Mouse (Mus musculus) hindbrain, embryonic 13.5 days (tissue): ENCODE measurements at regions not wholly inside any gene's neighbourhood (a gene's known extent, or its start where the extent isn't known, plus 50 kb on each side); places are given as distances from the start of the nearest gene placed in this dataset.

ENCODE experiments used
- ATAC-seq: fragments of 200-750 bp; cut with Nextera tagmentation; 2 replicates; pipeline ENCODE4 v1.8.0; 2017; ENCODE audit warnings: moderate TSS enrichment; ENCODE audit not compliant: low FRiP score
- H3K27ac ChIP-seq: fragments of 300-500 bp; sonication (generic); 2 replicates; pipeline ENCODE4 v1.5.1; 2015; ENCODE audit warnings: inconsistent platforms, mild to moderate bottlenecking, moderate library complexity
- H3K27me3 ChIP-seq: fragments of 300-500 bp; sonication (generic); 2 replicates; pipeline ENCODE4 v1.6.1; 2015; ENCODE audit warnings: mild to moderate bottlenecking, inconsistent platforms
- H3K36me3 ChIP-seq: fragments of 300-500 bp; sonication (generic); 2 replicates; pipeline ENCODE4 v1.6.1; 2015; ENCODE audit warnings: mild to moderate bottlenecking, inconsistent platforms
- H3K4me1 ChIP-seq: fragments of 300-500 bp; sonication (generic); replicated peaks from 2 replicates; pipeline ENCODE4 v1.6.1; 2015; ENCODE audit warnings: inconsistent platforms
- H3K4me2 ChIP-seq: fragments of 300-500 bp; sonication (generic); 2 replicates; pipeline ENCODE4 v1.6.1; 2015; ENCODE audit warnings: inconsistent platforms, mild to moderate bottlenecking, moderate library complexity
- H3K4me3 ChIP-seq: fragments of 300-500 bp; sonication (generic); 2 replicates; pipeline ENCODE4 v1.5.1; 2015; ENCODE audit warnings: mild to moderate bottlenecking, inconsistent platforms
- H3K9ac ChIP-seq: fragments of 300-500 bp; sonication (generic); 2 replicates; pipeline ENCODE4 v1.6.1; 2015; ENCODE audit warnings: mild to moderate bottlenecking, inconsistent platforms
- H3K9me3 ChIP-seq: fragments of 300-500 bp; sonication (generic); 2 replicates; pipeline ENCODE4 v1.6.1; 2016; ENCODE audit warnings: inconsistent platforms
- WGBS: fragments of 180-500 bp; shearing (Covaris S2); methylation state at CpG from one replicate; pipeline ENCODE4 v1.1.7; 2015; 5-methylcytosine and 5-hydroxymethylcytosine counted together

DNA sequence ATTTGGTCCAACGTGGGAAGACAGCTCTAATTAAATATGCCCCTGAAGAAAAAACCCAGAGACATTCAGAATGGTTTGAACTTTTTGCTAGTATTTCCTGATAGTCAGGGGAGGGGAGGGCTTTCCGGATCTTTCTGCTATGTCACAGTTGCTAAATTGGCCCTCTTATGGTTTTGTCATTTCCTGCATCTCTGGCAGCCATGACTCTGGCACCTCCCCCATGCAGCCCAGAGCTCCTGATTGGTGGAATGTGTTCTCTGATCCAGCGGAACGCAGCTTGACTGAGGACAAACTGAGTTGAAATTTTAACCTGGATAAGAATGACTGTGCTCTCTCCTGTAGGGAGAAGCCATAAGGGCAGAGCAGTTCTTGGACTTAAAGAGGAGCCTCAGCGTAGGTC is 150.4 kb upstream of the Emcn start:
- H3K4me1 ChIP-seq: no peaks in the 10 kb centered on the region
- 83% methylated on average over 5 of the region's 5 CpGs for WGBS

DNA sequence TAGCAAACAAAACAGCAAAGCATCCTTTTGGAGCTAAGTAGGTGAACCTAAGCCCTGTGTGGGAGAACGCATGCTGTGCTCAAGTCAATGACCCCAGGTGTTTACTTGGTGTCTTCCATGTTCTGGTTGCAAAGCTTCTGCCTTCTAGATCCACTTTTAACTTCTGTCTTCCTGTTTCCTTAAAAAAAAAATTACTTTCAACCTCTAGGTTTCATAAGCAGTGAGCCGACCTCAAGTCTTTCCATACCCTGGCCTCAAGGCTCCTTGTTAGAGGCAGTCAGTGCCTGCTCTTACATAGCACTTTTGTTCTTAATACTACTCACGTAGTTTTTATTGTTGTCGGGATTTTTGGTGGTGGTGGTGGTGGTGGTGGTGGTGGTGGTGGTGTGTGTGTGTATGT is 149.9 kb upstream of the Emcn start:
- Histone ChIP-seq H3K4me2 (no peak overlapping the region), H3K9ac (no peak overlapping the region), H3K9me3 (no peaks in the 10 kb centered on the region), H3K36me3 (no peaks in the 10 kb centered on the region), H3K4me1 (no peaks in the 10 kb centered on the region), H3K27me3 (no peaks in the 10 kb centered on the region), H3K27ac (no peak overlapping the region), H3K4me3 (no peak overlapping the region)
- no peak for ATAC-seq
- WGBS: 87% methylated on average over 4 of the region's 4 CpGs

More for the DNA sequence above, 150.4 kb upstream of the Emcn start:
- Histone ChIP-seq H3K9ac (no peak overlapping the region), H3K9me3 (no peaks in the 10 kb centered on the region), H3K27ac (no peak overlapping the region), H3K4me2 (no peak overlapping the region), H3K27me3 (no peaks in the 10 kb centered on the region), H3K4me3 (no peak overlapping the region), H3K36me3 (no peaks in the 10 kb centered on the region)
- no peak for ATAC-seq

DNA sequence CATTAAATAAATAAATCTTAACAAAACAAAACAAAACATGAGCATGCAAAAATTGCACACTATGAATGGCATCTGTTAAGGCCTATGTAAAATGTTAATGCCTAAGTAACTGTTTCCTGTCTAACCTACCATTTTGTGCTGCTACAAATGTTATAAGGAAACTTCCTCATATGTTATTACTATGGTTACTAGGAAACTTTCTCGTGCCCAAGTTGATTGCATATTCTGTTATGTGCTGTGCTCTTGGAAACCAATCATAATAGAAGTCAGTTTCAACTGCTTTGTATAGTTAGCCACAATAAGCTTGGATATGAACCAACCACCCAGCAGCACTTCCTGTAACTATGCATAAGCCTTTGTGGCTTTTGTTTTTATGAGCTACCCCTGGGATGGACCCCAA is 147.0 kb upstream of the Emcn start:
- WGBS: 82% methylated on average over 1 of the region's 1 CpGs
- Histone ChIP-seq H3K27me3 (no peaks in the 10 kb centered on the region), H3K9ac (no peak overlapping the region), H3K27ac (no peak overlapping the region), H3K36me3 (no peaks in the 10 kb centered on the region), H3K4me1 (no peaks in the 10 kb centered on the region), H3K4me2 (no peak overlapping the region), H3K4me3 (no peak overlapping the region), H3K9me3 (no peaks in the 10 kb centered on the region)
- ATAC-seq: no peak

DNA sequence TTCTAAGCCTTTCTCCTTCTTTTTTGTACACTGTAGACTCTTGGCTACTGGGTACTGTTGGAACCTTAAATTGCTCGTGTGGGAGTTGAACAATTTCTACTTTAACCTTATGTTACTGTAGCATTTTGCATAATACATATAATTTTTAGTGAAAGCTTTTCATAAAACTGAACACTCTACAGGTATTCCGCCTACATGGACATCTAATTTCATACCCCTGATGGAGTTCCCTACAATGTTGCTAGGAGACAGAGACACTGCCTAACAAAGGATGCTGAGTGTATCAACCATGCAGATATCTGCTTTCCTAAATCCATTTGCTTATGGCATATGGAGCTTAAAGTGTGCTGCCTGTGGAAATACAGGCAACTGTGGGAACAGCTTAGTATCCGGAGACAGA is 129.2 kb upstream of the Emcn start:
- H3K4me2 ChIP-seq: no peak overlapping the region
- no peaks in the 10 kb centered on the region for H3K36me3 ChIP-seq
- 71% methylated on average over 3 of the region's 3 CpGs for WGBS
- ATAC-seq: no peak
- no peak overlapping the region for H3K27ac ChIP-seq
- no peaks in the 10 kb centered on the region for H3K9me3 ChIP-seq
- no peak overlapping the region for H3K4me3 ChIP-seq
- no peaks in the 10 kb centered on the region for H3K4me1 ChIP-seq
- no peaks in the 10 kb centered on the region for H3K27me3 ChIP-seq
- no peak overlapping the region for H3K9ac ChIP-seq

DNA sequence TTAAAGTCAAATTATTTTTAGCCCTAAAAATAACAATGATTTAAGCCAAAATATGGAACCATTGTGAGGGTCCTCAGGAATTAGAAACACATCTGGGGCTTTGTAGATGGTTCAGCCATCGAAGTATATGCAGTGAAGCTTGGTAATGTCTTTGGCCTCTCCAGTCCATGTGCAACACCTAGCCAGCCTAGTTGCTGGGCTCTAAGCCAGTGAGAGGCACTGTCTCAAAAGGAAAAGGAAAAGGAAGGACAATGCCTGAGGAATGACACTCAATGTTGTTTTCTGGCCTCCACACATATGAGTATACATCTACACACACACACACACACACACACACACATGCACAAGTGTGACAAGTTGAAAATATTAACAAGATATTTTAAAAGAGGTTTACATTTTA is 124.8 kb upstream of the Emcn start:
- ATAC-seq: no peak
- Histone ChIP-seq H3K27me3 (no peaks in the 10 kb centered on the region), H3K9me3 (no peaks in the 10 kb centered on the region), H3K4me1 (no peaks in the 10 kb centered on the region), H3K36me3 (no peaks in the 10 kb centered on the region), H3K4me3 (no peak overlapping the region), H3K9ac (no peak overlapping the region), H3K27ac (no peak overlapping the region), H3K4me2 (no peak overlapping the region)
- WGBS: 90% methylated on average over 1 of the region's 1 CpGs

DNA sequence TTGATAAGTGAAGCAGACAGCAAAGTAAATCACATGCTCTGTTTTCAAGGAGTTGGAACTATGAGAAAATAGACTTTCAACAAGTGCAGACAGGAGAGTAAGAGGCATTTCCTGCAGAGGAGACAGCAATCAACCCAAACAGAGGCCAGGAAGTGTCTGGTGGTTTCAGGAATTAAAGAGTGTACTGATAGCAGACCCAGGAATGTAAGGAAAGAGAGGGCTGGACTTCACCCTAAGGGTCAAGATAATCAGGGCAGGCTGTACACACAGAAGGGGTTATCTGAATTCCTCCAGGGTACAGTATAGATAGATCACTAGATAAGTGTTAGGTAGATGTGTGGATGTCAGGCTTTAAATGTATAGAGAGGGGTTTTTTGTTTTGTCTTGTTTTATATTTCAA is 123.6 kb upstream of the Emcn start:
- no peaks in the 10 kb centered on the region for H3K4me1 ChIP-seq
- ATAC-seq: no peak
- H3K27ac ChIP-seq: no peak overlapping the region

DNA sequence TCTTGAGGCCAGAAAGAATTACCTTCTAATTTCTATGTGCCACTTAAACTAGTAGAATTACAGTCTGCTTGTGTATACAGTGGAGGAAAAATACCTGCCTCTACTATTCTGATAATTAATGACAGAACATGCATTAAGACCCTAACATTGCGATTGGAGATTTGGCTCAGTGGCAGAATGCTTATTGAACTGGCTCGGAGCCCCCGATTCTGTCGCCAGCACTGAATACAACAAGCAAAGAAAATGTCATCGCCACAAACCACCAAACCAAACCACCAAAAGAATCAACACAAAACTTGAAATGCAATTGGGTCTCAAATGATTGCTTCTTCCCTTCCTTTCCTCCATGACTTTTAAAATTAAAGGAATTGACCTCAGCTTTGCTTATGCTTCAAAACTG is 122.9 kb upstream of the Emcn start:
- ATAC-seq: no peak
- no peaks in the 10 kb centered on the region for H3K36me3 ChIP-seq
- H3K4me1 ChIP-seq: no peaks in the 10 kb centered on the region
- no peak overlapping the region for H3K9ac ChIP-seq
- H3K27ac ChIP-seq: no peak overlapping the region
- no peaks in the 10 kb centered on the region for H3K27me3 ChIP-seq
- WGBS: 93% methylated on average over 5 of the region's 5 CpGs
- H3K9me3 ChIP-seq: no peaks in the 10 kb centered on the region
- no peak overlapping the region for H3K4me3 ChIP-seq
- H3K4me2 ChIP-seq: no peak overlapping the region

More for the DNA sequence above, 123.6 kb upstream of the Emcn start:
- Histone ChIP-seq H3K4me3 (no peak overlapping the region), H3K27me3 (no peaks in the 10 kb centered on the region), H3K9ac (no peak overlapping the region), H3K9me3 (no peaks in the 10 kb centered on the region), H3K4me2 (no peak overlapping the region), H3K36me3 (no peaks in the 10 kb centered on the region)

DNA sequence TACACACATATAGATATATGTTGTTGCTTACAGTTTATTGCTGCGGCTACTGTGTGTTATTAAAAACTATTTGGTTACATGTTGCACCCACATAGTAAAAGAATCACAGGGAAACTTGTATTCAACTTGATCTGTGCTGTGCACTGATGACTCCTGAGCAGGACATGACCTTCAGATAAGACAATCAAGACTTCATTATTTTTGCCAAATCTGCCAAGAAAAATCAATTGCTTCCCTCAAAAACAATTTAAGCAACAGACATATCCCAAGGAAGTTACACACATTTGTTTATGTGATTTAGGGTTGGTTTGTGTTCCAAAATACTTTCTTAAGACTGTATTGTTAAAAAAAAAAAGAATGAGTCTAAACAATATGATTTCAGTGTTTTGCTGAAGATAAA is 114.7 kb upstream of the Emcn start:
- no peak overlapping the region for H3K27ac ChIP-seq
- H3K4me1 ChIP-seq: no peaks in the 10 kb centered on the region
- no peaks in the 10 kb centered on the region for H3K27me3 ChIP-seq
- no peak for ATAC-seq
- 96% methylated on average over 1 of the region's 1 CpGs for WGBS
- H3K36me3 ChIP-seq: no peaks in the 10 kb centered on the region
- H3K9ac ChIP-seq: no peak overlapping the region
- H3K4me2 ChIP-seq: no peak overlapping the region
- H3K4me3 ChIP-seq: no peak overlapping the region
- H3K9me3 ChIP-seq: no peaks in the 10 kb centered on the region

DNA sequence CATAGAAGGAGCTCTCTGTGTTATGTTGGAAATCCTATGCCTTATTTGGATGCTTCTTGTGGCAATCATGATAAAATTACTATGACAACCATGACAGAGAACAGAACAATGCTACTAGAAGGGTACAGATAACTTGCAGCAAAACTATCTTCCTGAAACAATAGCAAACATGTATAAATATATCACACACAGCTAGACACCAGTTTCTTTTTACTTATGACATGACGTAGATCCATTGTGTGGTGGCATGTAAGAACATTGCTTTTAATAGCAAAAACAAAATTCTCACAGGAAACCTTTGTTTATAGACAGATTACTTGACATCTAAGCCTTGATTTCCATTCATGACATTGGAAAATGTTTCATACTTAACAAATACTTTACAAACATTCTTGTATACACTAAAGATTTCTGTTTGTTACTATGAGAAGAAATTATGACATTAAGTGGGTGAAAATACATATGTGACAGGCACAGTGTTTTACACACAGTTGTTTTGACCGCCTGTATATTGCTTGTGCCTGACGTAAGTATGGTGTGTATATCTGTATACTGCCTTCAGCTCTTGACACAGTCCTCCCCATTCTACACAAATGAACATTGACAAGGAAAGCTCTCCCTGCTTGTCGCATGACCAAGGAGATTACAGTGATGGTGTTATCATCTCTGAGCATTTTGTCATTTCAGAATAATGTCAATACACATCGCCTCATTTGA is 113.6 kb upstream of the Emcn start:
- Histone ChIP-seq H3K27me3 (no peaks in the 10 kb centered on the region), H3K4me2 (no peak overlapping the region), H3K9me3 (no peaks in the 10 kb centered on the region), H3K9ac (no peak overlapping the region), H3K4me1 (no peaks in the 10 kb centered on the region), H3K27ac (no peak overlapping the region), H3K4me3 (no peak overlapping the region), H3K36me3 (no peaks in the 10 kb centered on the region)
- ATAC-seq: no peak
- WGBS: 82% methylated on average over 5 of the region's 5 CpGs

DNA sequence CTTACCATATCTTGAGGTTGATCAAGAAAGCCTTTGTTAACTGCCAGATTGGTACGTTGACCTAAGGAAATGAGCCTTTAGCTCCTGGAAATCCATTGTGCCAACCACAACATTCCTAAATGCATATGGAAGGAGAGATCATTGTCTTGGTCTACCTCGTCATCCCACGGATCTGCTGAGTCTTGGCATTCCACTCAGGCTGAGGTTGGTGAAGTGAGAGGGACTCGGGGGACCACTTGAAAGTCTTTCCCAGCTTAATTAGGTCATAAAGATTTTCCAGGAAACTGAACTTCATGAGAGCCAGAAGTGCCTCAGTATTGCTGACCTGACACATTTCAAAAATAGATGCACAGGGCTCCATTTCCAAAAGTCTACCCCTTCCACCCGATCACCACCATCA is 112.5 kb upstream of the Emcn start:
- no peak for ATAC-seq
- 92% methylated on average over 5 of the region's 5 CpGs for WGBS
- Histone ChIP-seq H3K27me3 (no peaks in the 10 kb centered on the region), H3K9ac (no peak overlapping the region), H3K27ac (no peak overlapping the region), H3K36me3 (no peaks in the 10 kb centered on the region), H3K4me3 (no peak overlapping the region), H3K4me1 (no peaks in the 10 kb centered on the region), H3K4me2 (no peak overlapping the region), H3K9me3 (no peaks in the 10 kb centered on the region)

DNA sequence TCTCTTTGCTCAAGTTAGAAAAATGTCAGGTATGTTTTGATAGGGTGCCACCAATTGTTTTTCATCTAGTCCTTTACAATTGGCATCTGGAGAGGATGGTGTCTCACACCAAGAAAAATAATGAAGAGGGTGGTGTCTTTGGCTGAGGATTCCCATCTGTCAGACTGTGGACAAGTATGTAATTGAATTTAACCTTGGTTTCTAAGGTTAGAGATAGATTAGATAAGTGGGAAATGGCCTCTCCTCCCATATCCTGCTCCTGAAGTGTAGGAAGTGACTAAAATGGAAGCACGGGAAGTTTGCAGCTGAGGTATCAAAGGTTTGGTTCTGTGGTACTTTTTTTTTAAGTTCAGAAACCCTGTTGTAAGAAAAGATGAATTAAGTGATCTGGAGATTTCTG is 98.0 kb upstream of the Emcn start:
- no peak overlapping the region for H3K9ac ChIP-seq
- 64% methylated on average over 1 of the region's 1 CpGs for WGBS
- H3K27me3 ChIP-seq: no peaks in the 10 kb centered on the region

DNA sequence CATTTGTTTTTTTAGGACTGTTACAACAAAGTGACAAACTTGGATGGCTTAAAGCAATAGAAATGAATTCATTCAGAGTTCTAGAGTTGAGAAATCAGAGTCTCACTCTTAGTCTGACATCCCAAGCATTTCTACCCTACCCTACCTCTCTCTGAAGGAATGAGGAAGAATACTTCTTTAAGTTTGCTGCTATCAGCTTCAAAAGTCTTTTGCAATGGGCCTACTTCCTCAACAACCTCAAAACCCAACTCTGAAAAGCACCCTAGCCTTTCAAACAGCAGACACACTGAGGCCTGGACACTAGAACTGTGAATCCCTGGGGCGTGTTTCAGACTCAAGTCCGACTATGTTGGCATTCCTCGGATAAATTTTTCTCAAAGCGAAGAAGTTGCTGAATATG is 77.0 kb upstream of the Emcn start:
- Histone ChIP-seq H3K4me3 (no peak overlapping the region), H3K27ac (no peak overlapping the region), H3K4me2 (no peak overlapping the region), H3K4me1 (no peaks in the 10 kb centered on the region), H3K9me3 (no peaks in the 10 kb centered on the region), H3K9ac (no peak overlapping the region), H3K36me3 (no peaks in the 10 kb centered on the region), H3K27me3 (no peaks in the 10 kb centered on the region)
- WGBS: 95% methylated on average over 4 of the region's 4 CpGs
- ATAC-seq: no peak

More for the DNA sequence above, 98.0 kb upstream of the Emcn start:
- no peak overlapping the region for H3K4me3 ChIP-seq
- no peaks in the 10 kb centered on the region for H3K4me1 ChIP-seq
- no peak overlapping the region for H3K27ac ChIP-seq
- no peak overlapping the region for H3K4me2 ChIP-seq
- no peak for ATAC-seq
- no peaks in the 10 kb centered on the region for H3K36me3 ChIP-seq
- H3K9me3 ChIP-seq: no peaks in the 10 kb centered on the region

DNA sequence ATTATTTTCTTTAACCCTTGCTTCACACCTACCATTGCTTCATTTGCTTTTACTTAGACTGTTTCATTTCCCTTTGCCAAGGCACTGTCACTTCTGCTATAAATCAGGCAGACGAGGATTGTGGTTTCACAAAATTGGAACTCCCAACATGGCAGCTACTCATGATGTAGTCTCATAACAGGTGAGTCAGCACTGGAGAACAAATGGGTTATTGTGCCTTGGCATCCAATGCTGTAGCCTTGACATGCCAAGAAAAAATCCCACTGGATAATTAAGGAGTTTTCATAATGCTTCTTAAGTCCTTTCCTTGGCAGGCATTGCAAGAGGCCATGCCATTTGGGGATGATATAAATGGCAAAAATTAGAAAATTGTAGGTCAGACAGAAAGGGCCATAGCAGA is 73.1 kb upstream of the Emcn start:
- H3K4me1 ChIP-seq: no peaks in the 10 kb centered on the region
- WGBS: 80% methylated on average over 1 of the region's 1 CpGs
- H3K27ac ChIP-seq: no peak overlapping the region
- H3K36me3 ChIP-seq: no peaks in the 10 kb centered on the region
- no peak overlapping the region for H3K4me3 ChIP-seq
- H3K9me3 ChIP-seq: no peaks in the 10 kb centered on the region
- no peaks in the 10 kb centered on the region for H3K27me3 ChIP-seq
- H3K4me2 ChIP-seq: no peak overlapping the region
- H3K9ac ChIP-seq: no peak overlapping the region
- ATAC-seq: no peak
